Mouse (Mus musculus): Measurements from ENCODE around the gene Wfdc12. TPM values are rescaled to one million over a fixed set of nuclear protein-coding genes. Genes with fewer than 3 reads are reported as not detected.
A peak's percentile ranks its signal among the peaks of the same experiment; 100 is the strongest.

The Wfdc12 gene
- polyA plus RNA-seq, 1 experiment from 2014 or later, result not detected

DNA sequence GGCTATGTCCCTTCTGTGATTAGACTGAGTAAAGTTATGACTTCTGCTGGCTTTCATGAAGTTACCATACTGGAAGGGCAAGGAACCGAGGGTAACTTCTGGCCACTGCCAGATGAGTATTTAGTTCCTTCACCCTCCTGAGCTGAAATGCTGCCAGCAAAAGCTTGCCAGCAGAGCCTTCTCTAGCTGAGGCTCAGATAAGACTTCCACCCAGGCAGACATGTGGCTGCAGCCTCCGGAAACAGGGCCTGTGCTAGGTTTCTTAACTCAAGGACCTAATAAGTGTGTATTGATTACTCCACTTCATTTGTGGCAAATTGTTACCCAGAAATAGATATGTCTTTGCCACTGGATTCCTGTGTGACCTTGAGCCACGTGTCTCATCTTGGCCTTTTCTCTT lies 17.0 kb downstream of the Wfdc12 start:
- no peaks in the 10 kb centered on the region for H3K9me3 ChIP-seq
- H3K36me3 ChIP-seq (replicated peaks), result no peaks in the 10 kb centered on the region
- H3K9ac ChIP-seq, result no peak overlapping the region
- no peak overlapping the region for H3K4me2 ChIP-seq
- peaks cover 23% of the 10 kb centered on the region for H3K4me1 ChIP-seq
- H3K27ac ChIP-seq, result no peak overlapping the region
- no peak overlapping the region for H3K4me3 ChIP-seq
- H3K27me3 ChIP-seq (replicated peaks), result peaks cover 39% of the 10 kb centered on the region
- 81% methylated on average over 3 of the region's 3 CpGs for WGBS
- no peak for ATAC-seq (replicated peaks)

DNA sequence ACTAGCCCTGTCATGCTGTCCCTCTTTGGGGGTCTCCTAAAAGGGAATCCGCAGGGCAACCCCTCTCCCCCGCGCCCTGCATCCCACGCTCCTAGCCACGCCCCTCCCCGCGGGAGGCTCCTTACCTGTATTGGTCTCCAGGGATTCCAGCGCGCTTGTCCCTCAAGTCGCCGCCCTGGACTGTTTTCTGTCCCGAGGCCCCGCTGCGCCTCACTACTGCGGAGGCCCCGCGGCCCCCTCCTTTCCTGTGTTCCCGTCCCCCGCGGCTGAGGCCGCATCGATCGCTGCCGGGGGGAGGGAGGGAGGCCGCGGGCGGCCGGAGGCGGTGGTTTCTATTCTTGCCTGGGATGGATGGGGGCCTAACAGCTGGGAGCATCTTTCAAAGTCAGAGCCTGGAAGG lies 19.5 kb downstream of the Wfdc12 start, which contains the start of gene Kcns1:
Kcns1 (minus strand) TSS at position 212 of the 400 bp plus-strand sequence.
- no peaks in the 10 kb centered on the region for H3K36me3 ChIP-seq (replicated peaks)
- H3K27ac ChIP-seq, result no peak within 1 kb of the TSS
- H3K9me3 ChIP-seq, result no peaks in the 10 kb centered on the region
- peaks cover 30% of the 10 kb centered on the region for H3K4me1 ChIP-seq
- WGBS, result 1% methylated on average over 28 of the region's 29 CpGs
- H3K4me3 ChIP-seq, result peak within 1 kb of the TSS; percentile 36
- peak within 1 kb of the TSS; percentile 23 for H3K9ac ChIP-seq
- H3K27me3 ChIP-seq (replicated peaks), result peaks cover 63% of the 10 kb centered on the region
- no peak for ATAC-seq (replicated peaks)
- peak within 1 kb of the TSS; percentile 67 for H3K4me2 ChIP-seq

DNA sequence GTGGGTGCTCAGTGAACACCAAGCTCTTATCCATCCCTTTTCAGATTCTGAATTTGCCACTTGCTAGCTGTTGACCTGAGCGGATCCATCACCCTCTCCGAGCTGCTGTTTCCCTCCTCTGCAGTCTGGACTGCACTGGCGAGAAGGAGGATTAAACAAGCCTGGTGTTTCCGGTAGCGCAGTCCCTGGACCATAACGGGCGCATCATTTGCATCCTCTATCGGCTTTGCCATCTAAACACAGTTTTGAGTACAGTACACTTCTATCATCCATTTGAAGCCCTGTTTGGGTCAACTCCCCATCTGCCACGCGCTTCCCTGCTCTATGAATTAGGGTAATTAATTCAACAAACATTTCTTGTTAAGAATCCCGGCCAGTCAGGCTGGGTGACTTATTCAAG lies 20.1 kb downstream of the Wfdc12 start:
- WGBS, result 2% methylated on average over 11 of the region's 11 CpGs
- H3K9ac ChIP-seq, result no peak overlapping the region
- H3K4me3 ChIP-seq, result peak overlapping the region; percentile 36

DNA sequence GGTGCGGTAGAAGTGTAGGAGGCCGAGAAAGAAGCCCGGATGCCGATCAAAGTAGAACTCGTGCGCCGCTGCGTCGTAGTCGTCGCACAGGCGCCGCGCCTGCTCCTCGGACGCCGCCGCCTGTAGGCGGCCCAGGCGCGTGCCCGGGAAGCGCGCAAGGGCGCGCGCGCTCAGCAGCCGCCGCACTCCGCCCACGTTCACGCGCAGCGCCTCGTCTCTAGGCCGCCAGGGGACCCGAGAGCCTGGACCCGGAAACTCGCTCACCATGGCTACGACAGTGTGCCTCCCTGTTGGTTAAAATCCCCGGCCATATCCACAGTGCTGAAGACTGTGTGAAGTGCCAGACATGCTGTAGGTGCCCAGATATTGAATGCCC lies 21.8 kb downstream of the Wfdc12 start:
- peak overlapping the region; percentile 40 for H3K4me3 ChIP-seq
- 12% methylated on average over 42 of the region's 42 CpGs for WGBS
- no peak overlapping the region for H3K27ac ChIP-seq
- H3K4me1 ChIP-seq, result peaks cover 30% of the 10 kb centered on the region
- no peaks in the 10 kb centered on the region for H3K36me3 ChIP-seq (replicated peaks)
- H3K4me2 ChIP-seq, result peak overlapping the region; percentile 62
- H3K9me3 ChIP-seq, result no peaks in the 10 kb centered on the region
- peak; percentile 76 for ATAC-seq (replicated peaks)
- H3K9ac ChIP-seq, result peak overlapping the region; percentile 16; the same call in 1 of the 2 replicates
- peaks cover 59% of the 10 kb centered on the region for H3K27me3 ChIP-seq (replicated peaks)

More for the DNA sequence above, 20.1 kb downstream of the Wfdc12 start:
- peaks cover 63% of the 10 kb centered on the region for H3K27me3 ChIP-seq (replicated peaks)
- H3K36me3 ChIP-seq (replicated peaks), result no peaks in the 10 kb centered on the region
- H3K4me1 ChIP-seq, result peaks cover 30% of the 10 kb centered on the region
- peak overlapping the region; percentile 67 for H3K4me2 ChIP-seq
- ATAC-seq (replicated peaks), result no peak
- H3K9me3 ChIP-seq, result no peaks in the 10 kb centered on the region
- H3K27ac ChIP-seq, result no peak overlapping the region

DNA sequence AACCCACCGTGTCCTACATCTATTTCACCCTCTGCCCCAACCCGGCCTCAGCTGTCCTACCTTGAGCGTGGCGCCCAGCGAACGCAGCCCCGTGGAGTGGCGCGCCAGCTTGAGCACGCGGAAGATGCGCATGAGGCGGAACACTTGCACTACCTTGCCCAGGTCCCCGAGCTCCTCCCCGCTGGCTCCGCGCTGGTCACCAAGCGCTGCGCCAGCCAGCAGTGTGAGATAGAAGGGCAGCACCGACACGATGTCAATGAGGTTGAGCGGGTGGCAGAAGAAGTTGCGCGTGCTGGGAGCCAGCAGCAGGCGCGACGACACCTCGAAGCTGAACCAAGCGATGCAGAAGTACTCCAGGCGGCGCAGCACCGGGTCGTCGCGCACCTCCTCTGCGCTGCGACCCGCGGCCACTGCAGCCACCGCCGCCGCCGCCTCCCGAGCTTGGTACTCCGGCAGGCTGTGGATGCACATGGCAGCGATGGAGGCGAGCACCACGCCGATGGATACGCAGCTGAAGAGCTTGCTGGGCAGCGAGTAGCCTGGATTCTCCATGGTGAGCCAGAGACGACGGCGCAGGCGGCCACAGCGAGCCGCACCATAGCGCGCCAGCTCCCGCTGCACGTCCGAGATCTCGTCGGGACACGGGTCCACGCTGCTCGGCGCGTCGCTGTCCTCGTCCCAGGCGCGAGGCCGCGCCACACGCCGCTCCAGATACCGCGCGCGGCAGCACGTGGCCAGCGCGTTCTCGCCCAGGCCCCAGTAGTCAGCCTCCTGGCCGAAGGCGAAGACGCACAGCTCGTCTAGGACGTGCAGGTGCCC lies 22.4 kb downstream of the Wfdc12 start:
- H3K4me1 ChIP-seq, result peaks cover 30% of the 10 kb centered on the region
- peaks cover 59% of the 10 kb centered on the region for H3K27me3 ChIP-seq (replicated peaks)
- WGBS, result 12% methylated on average over 83 of the region's 90 CpGs
- H3K9ac ChIP-seq, result peak overlapping the region; percentile 16
- no peak overlapping the region for H3K27ac ChIP-seq
- no peaks in the 10 kb centered on the region for H3K9me3 ChIP-seq
- ATAC-seq (replicated peaks), result peak; percentile 85
- H3K4me2 ChIP-seq, result peak overlapping the region; percentile 62
- H3K36me3 ChIP-seq (replicated peaks), result no peaks in the 10 kb centered on the region
- peak overlapping the region; percentile 40 for H3K4me3 ChIP-seq

DNA sequence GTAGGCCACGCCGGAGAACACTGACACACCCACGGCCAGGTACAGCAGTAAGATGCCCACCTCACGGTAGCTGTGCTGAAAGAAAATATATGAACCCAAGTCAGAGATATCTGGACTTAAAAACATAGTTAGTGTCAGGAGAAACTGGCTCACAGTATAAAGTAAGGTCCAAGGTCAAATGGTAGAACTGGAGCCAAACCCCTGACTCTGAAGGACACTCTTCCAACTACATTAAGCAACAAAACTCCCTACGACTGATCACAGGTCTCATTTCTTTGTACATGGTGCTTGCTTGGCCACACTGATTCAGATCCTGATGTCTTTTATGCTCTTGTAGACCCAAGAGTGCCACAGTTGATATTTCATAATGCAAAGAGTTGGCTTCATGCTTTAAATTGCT lies 25.5 kb downstream of the Wfdc12 start:
- WGBS, result 92% methylated on average over 5 of the region's 5 CpGs
- H3K27ac ChIP-seq, result no peak overlapping the region
- H3K9me3 ChIP-seq, result no peaks in the 10 kb centered on the region
- H3K4me2 ChIP-seq, result no peak overlapping the region
- no peak overlapping the region for H3K4me3 ChIP-seq
- no peaks in the 10 kb centered on the region for H3K36me3 ChIP-seq (replicated peaks)
- no peak overlapping the region for H3K9ac ChIP-seq
- no peak for ATAC-seq (replicated peaks)
- peaks cover 13% of the 10 kb centered on the region for H3K4me1 ChIP-seq
- H3K27me3 ChIP-seq (replicated peaks), result peaks cover 40% of the 10 kb centered on the region

DNA sequence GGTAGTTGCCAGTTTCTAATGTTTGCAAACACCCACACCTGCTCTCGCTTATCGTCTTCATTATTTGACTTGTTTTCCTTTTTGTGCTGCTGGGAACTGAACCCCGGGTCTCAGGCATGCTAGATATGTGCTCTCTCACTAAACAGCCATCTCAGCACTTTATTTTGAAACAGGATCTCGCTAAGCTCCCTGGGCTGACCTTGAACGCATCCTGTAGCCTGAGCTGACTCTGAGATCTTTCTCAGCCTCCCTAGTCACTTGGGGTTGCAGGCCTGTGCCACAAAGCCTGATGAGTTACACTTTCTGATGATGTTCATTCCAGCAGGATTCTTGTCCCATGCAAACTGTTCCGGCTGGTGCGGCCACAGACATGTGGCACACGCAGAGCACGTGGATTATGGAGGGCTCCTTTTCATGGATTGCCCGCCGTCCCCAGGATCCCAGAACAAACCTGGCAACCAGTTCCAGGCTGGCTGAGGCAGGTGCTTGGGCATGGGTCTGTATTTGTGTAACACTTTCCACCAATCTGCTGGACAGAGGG lies 28.8 kb downstream of the Wfdc12 start:
- Histone ChIP-seq H3K27me3 (replicated peaks) (peaks cover 6% of the 10 kb centered on the region), H3K4me2 (no peak overlapping the region), H3K4me1 (no peaks in the 10 kb centered on the region), H3K27ac (no peak overlapping the region), H3K36me3 (replicated peaks) (no peaks in the 10 kb centered on the region), H3K9me3 (no peaks in the 10 kb centered on the region), H3K4me3 (no peak overlapping the region), H3K9ac (no peak overlapping the region)
- ATAC-seq (replicated peaks), result no peak
- WGBS, result 85% methylated on average over 11 of the region's 11 CpGs

DNA sequence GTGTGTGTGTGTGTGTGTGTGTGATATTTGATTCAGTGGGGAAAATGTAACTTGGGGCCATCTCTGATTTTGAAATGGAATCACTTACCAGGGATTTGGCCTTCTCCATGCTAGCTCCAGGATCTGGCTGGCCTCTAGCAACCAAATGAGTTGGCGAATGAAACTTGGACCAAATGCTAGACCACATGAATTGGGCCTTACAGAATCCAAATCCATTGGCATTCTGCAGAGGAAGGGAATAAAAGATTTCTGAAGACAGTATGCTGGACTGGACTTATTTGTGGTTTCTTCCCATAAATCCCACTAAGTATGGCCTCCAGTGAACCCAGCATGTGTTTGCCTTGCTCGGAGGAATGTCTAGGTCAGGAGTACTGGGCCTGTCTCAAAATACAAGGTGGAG lies 31.6 kb downstream of the Wfdc12 start:
- Histone ChIP-seq H3K36me3 (replicated peaks) (peaks cover 3% of the 10 kb centered on the region; the same call in 1 of the 2 replicates), H3K4me1 (no peaks in the 10 kb centered on the region), H3K4me2 (no peak overlapping the region), H3K9me3 (no peaks in the 10 kb centered on the region), H3K4me3 (no peak overlapping the region), H3K27me3 (replicated peaks) (no peaks in the 10 kb centered on the region), H3K27ac (no peak overlapping the region), H3K9ac (no peak overlapping the region)
- WGBS, result 91% methylated on average over 2 of the region's 2 CpGs
- ATAC-seq (replicated peaks), result no peak

DNA sequence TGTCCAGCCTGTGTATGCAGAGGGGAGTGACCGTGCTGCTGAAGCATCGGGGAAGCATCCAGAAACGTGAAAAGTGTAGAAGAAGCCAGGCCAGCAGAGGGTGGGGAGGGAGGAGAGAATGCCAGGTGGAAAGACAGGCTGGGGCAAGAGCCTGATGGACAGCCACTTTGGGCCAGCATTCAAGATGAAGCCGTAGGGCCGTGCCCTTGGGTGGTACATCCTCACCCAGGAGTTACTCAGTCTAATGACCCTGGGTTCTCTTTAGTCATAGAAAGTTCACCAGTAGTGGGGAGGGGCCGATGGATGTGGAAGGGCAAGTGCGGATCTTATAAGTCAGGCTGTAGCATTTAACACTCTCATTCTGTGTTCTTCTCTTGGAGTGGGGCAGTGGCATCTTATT lies 34.2 kb downstream of the Wfdc12 start:
- no peak for ATAC-seq (replicated peaks)

DNA sequence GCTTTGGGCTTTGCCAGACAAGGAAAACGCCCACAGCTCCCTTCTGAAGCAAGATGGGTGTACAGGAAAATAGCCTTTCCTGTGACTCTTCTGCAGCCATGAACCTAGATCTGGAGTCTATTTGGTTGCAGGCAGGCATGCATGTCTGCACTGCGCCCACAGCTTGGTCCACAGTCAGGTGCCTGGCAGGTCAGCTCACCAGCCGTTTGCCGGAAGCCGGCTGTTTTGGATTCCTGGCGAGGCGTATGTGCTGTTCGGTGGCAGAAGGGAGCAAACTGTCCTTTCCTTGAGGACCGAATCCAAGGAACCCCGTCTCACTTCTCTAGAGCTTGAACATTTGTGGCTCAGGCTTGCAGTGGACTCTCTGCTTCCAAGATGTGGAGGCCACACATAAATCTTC lies 36.4 kb downstream of the Wfdc12 start:
- H3K27me3 ChIP-seq (replicated peaks), result no peaks in the 10 kb centered on the region
- no peaks in the 10 kb centered on the region for H3K4me1 ChIP-seq
- H3K27ac ChIP-seq, result no peak overlapping the region
- no peak overlapping the region for H3K4me2 ChIP-seq
- H3K4me3 ChIP-seq, result no peak overlapping the region
- H3K9ac ChIP-seq, result no peak overlapping the region
- WGBS, result 94% methylated on average over 10 of the region's 10 CpGs
- ATAC-seq (replicated peaks), result no peak
- no peaks in the 10 kb centered on the region for H3K9me3 ChIP-seq
- peaks cover 4% of the 10 kb centered on the region; the same call in 1 of the 2 replicates for H3K36me3 ChIP-seq (replicated peaks)

More for the DNA sequence above, 34.2 kb downstream of the Wfdc12 start:
- Histone ChIP-seq H3K4me2 (no peak overlapping the region), H3K36me3 (replicated peaks) (peaks cover 4% of the 10 kb centered on the region; the same call in 1 of the 2 replicates), H3K27me3 (replicated peaks) (no peaks in the 10 kb centered on the region), H3K9me3 (no peaks in the 10 kb centered on the region), H3K9ac (no peak overlapping the region), H3K4me3 (no peak overlapping the region), H3K27ac (no peak overlapping the region), H3K4me1 (no peaks in the 10 kb centered on the region)
- 91% methylated on average over 7 of the region's 7 CpGs for WGBS

DNA sequence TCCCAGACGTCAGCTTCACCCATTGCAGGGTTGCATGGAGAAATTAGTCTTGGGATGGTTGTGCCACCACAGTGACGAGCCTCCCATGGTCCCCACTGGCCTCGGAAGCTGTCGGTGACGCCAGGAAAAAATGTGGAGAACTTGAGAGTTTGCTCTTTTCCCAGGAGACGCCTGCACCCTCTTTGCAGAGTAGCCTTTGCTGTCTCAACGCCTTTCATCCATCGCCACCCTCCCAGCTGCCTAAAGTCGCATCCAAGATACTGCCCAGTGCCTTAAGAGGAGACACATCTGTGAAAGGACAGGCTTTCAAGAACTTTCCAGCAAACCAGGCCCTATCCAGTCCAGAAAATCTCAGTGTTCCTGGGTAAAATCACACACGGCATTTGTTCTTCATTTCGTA lies 38.1 kb downstream of the Wfdc12 start:
- Histone ChIP-seq H3K4me3 (no peak overlapping the region), H3K9me3 (no peaks in the 10 kb centered on the region), H3K36me3 (replicated peaks) (peaks cover 4% of the 10 kb centered on the region; the same call in 1 of the 2 replicates), H3K27ac (no peak overlapping the region), H3K27me3 (replicated peaks) (no peaks in the 10 kb centered on the region), H3K9ac (no peak overlapping the region), H3K4me2 (no peak overlapping the region), H3K4me1 (no peaks in the 10 kb centered on the region)
- WGBS, result 96% methylated on average over 11 of the region's 11 CpGs
- no peak for ATAC-seq (replicated peaks)

DNA sequence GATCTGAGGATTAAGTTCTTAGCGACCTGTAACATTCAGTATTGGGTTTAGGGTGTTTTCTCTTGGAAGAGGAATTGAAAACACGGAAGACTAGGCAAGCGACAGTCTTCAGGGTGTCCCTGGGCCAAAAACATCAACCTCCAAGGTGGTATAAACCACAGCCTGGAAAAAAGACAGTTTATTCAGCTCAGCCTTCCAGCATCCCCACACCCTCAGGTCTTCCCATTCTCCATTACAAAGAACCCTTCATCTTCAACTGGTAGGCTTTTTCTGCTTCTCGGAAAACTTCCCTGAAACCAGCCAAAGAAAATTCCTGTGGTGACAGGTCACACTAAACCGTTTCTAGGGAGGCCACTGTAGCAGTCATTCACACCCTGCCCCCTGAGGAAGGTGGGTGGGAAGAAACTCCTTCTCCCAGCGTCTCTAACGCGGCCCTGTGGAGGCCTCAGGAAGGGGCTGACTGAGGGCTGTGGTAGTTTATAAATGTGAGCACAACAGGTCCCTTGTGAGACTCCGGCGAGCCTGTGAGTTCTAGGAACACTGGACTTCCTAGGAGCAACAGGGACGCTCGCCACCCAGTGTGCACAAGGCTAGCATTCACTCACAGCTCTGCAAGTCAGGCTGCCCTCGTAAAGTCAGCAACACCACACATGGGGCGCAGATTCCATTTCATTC lies 40.2 kb downstream of the Wfdc12 start:
- no peaks in the 10 kb centered on the region for H3K27me3 ChIP-seq (replicated peaks)
- H3K27ac ChIP-seq, result no peak overlapping the region
- ATAC-seq (replicated peaks), result no peak
- H3K4me2 ChIP-seq, result no peak overlapping the region
- H3K36me3 ChIP-seq (replicated peaks), result peaks cover 4% of the 10 kb centered on the region; the same call in 1 of the 2 replicates
- H3K4me1 ChIP-seq, result no peaks in the 10 kb centered on the region
- H3K4me3 ChIP-seq, result no peak overlapping the region
- no peaks in the 10 kb centered on the region for H3K9me3 ChIP-seq
- 48% methylated on average over 14 of the region's 14 CpGs for whole genome bisulfite sequencing
- H3K9ac ChIP-seq, result no peak overlapping the region
